Mouse (Mus musculus): ENCODE results near the gene Bola3.
"Not testable (repeated sequence)": the region's sequence is repeated elsewhere in the genome, so short reads cannot be mapped to it uniquely, and the experiment has no call there.

Gene Bola3

DNA sequence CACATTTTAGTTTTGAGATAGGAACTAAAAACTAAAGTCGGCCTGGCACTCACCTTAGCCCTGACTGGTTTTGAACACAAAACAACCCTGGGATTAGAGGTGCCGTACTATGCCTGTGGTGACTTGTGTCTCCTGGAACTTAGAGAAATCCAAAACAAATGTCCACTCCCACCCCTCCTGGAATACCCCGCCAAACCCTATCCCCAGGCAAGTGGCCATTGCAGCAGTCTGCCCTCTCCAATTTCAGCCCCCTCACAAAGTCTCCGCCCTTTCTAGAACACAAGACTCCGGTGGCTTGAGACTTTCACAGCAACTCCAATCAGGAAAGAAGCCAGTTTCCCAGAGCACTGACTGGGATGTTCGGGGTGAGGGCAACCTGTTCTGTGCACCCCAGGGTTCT, at the start of gene Bola3:
Gene Bola3 (plus strand): TSS at position 275 of the 400 bp plus-strand sequence.
- DNase-seq, result no peak

DNA sequence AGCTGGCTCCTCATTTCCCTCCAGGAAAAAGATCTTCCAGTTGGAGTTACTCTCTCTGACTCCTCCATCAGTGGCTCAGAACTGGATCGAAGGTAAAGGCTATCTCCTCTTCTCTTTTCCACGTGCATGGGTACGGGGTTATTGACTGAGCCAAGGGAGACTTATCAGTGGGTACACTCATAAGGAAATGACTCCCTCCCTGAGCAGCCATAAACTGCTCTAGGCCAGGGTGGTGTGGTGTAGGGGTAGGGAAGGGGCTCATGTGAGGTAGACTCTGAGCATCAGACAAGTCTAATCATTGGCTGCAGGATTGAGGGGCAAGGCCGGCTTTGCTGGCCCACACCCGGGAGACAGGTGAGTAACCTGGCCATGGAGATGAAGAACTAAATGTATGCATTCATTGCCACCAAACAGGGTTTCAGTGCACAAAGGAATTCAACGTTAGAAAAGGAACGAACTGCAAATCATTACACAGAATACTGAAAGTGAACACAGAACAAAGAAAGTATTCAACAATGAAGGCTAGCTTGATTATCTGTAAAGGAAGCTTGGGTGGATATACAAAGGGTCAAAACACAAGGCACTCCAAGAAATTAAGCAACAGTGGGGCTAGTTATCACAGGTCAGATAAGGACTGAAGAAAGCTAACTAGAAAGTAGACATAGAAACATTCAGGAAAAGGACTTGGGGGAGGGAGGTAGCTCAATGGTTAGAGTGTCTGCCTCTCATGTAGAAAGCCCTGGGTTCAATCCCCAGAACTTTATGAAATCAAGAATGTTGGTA, 48.3 kb upstream of the Bola3 start:
- no peak for DNase-seq

DNA sequence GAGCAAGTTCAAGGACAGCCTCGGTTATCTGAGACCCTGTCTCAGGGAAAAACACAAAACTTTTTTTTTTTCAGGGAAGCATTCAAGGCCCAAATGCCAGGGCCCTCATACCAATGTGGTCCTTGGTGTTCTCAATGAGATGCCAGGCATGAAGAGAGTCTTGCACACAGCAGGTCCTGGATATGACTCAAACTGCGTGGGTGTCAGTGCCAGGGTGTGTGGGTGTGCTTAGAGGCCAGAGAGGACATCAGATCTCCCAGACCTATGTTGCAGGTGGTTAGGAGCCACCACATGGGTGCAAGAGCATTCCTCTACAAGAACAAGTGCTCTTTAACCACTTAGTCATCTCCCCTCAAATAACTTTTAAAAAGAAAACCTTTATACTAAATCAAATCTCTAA, 47.7 kb upstream of the Bola3 start:
- DNase-seq, result no peak

DNA sequence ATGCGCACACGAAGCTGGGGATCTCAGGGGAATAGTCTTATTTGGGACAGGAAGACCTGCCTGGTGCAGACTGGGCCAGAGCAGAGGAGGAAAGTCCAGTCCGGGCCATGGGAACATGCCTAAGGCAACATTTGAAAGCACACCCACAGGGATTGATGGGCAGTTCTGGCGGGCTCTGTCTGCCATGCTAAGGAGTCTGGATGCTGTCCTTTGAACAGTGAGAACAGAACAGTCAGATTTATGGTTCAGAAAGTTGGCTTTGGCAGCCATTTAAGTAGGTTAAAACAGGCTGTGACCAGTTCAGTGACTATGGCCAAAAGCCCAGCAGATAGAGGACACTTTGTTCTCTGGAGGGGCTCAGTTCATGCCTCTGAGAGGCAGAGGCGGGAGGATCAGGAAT, 46.7 kb upstream of the Bola3 start:
- peak; percentile 15 for DNase-seq

DNA sequence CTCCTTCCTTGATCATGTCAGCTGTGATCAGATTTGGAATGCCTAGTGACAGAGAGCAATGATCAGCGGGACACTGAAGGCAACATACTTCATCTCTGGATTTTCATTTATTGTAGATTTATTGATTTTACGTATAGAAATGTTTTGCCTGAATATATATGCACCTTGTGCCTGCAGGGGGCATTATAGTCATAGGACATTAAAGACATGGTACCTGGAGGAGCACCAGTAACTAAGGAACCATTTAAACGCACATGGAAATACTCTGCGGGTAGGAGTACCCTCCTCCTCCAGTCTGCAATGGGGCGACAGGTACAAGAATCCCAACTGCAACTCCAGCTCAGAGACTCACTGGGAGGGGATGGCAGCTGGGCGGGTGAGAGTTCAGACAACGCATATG, 39.9 kb upstream of the Bola3 start:
- DNase-seq, result no peak

DNA sequence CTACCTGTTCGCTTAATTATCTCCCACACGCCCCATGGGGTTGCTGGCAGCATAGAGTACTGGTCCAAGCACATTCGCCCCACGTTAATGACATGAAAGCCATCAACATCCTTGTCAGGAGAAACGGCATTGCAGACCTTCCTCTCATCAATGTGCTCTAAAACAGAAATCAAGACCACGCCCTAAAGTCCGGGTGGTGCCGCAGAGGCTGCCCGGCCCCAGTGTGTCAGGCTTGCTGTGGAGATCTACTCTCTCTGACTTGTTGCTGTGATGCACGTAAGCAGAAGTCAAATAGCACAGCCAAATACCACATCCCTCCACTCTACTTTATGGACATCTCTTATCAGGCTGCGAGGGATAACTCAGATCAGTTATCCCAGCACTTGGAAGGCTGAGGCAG, 37.7 kb upstream of the Bola3 start:
- no peak for DNase-seq

DNA sequence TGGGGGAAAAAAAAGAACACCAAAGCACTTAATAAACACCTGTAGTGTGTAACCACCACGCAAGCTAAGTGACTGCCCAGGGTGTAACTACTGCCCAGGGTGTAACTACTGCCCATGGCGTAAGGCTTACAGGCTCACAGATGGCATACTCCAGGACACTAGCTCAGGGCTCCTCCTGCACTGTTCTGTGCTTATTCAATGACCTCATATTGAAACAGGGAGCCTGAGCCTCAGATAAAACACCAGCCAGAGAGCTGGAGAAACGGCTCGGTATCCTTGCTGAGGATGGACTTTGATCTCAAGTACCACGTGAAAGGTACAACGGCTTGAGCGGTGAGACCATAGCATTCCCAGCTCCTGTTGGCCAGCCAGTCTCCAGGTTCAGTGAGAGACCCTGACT, 36.9 kb upstream of the Bola3 start:
- peak; percentile 20 for DNase-seq

DNA sequence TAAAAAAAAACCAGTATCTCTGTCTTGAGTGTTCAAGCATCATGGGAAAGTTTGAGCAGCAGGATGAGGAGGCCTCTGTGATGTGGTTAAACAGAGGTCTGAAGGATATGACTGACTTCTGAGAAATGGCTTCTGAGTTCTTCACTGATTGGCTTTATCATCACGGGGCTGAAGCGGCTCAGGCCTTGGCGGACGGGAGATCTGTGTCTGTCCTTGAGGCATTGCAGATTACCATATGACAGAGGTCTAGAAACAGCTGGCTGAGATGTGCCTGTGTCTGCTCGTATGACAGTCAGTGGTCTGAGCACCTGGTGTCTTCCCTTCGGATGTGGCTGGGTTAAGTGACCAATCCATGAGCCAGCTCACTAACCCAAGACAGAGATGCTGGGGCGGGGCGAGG, 36.4 kb upstream of the Bola3 start:
- DNase-seq, result no peak

DNA sequence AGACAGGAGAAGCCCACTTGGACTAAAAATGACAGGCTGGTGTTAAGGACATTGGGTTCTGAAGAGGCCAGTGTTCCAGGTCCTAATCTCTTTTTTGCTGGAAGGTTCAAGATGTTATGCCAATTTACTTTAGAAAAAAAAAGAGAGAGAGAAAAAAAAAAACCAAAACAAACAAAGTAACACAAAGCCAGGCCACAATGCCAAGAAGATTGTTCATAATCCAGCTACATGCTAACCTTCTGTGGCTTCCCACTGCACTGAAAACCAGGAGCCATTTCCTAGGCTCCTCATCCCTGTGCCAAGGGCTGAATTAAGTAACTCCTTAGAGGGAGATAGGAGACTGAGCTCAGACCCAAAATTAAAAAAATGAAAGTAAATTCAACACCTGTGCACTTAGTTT, 33.7 kb upstream of the Bola3 start:
- DNase-seq, result no peak

DNA sequence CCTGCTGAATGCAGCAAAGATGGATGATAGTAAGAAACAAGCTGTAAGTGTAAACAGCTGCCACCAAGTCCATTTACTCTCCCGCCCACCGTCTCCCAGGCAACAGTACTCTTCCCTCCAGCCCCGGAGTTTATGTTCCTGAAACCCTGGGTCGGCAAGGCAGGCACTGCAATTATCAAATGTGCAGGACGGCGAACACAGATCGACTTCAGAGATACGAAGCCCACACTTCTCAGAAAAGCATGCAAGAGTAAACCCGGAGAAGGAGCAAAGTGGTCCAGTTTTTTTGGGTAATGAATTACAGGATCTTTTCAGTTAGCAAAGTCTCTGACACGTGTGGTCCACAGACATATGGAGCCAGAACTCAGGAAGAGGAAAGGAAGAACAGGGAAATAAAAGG, 32.9 kb upstream of the Bola3 start:
- DNase-seq, result no peak

DNA sequence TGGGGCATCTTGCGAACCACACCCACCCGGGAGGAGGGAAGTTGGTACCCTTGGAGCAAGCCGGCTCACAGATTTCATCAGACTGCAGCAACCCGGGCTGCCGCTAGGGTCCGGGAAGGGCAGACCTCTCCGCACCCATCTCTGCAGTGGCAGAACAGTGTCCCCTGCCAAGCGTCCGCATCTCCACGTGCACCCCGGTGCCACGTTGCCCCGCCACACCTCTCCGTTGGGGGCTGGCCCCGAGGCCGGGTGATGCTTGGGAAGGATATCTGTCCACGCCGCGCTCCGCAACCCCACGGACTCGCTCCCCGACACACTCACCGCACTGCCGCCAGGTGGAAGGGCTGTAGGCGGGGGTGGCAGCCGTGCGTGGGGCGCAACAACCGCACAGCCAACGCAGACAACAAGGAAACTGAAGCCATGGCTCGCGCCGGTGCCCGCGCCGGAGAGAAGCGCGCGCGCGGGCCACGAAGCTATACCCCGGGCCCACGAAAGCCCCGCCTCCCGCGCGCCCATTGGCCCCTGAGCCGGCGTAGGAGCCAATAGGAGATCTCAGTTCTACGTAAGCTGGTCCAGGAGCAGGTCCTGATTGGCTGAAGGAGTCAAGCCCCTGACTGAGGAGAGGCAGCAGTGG, 31.7 kb upstream of the Bola3 start:
- DNase-seq, result peak; percentile 90

DNA sequence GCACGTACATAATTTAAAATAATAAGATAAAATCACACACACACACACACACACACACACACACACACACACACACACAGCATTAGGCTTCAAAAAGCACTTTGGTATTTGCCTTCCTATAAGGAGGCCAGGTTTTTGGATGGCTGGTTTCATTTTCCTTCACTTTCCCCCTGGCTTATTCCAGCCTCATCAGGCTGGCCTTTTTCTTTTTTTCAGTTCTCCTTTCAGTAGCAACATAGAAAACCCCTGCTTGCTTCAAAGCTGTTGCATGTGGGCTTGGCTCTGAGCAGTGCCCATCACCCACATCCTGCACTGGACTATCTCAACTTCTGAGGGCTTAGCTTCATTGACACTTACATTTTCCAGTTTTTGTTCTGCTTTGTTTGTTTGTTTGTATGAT, 27.0 kb upstream of the Bola3 start:
- DNase-seq, result no peak

DNA sequence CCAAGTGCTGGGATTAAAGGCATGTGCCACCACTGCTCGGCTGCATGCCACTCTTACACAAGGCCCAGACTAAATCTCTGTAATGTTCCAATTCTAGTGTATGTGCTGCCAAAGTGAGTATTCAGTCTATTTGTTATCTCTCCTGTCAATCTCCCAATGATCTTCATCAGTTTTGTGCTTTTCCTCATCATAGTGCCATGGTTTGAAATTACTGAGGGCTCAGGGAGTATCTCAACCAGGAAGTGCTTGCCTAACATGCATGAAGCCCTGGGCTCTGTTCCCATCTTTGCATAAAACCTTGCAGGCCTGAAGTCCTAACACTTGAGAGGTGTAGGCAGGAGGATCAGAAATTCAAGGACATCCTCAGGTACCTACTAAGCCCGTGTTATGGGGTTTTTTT, 26.2 kb upstream of the Bola3 start:
- DNase-seq, result no peak

DNA sequence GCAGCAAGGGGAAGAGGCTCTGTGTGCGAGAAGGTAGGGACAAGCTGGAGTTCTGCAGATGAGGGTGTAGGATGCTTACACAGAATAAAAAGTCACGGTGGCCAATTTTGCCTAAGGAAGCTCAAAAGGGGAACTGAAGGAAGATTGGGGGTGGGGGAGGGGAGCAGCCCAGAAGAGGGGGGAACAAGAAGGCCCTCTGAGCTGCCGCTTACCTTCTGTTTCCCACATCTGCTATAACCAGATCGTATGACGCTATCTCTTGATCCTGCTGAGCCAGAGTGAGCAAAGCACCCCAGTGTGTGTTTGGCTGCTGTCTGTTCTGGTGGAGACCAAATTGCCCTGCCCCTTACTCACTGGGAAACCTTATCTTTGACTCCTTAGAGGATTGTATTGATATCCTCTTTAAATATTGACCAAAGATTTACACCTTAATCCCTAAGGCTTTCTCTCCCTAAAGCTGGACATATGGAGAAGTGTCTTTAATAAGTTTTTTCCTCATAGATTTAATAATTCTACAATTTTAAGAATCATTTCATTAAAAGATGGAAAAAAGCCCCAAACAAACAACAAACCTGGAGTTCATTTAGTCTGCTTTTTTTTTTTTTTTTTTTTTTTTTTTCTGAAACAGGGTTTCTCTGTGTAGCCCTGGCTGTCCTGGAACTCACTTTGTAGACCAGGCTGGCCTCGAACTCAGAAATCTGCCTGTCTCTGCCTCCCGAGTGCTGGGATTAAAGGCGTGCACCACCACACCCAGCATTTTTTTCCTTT, 25.1 kb upstream of the Bola3 start:
- DNase-seq, result no peak

DNA sequence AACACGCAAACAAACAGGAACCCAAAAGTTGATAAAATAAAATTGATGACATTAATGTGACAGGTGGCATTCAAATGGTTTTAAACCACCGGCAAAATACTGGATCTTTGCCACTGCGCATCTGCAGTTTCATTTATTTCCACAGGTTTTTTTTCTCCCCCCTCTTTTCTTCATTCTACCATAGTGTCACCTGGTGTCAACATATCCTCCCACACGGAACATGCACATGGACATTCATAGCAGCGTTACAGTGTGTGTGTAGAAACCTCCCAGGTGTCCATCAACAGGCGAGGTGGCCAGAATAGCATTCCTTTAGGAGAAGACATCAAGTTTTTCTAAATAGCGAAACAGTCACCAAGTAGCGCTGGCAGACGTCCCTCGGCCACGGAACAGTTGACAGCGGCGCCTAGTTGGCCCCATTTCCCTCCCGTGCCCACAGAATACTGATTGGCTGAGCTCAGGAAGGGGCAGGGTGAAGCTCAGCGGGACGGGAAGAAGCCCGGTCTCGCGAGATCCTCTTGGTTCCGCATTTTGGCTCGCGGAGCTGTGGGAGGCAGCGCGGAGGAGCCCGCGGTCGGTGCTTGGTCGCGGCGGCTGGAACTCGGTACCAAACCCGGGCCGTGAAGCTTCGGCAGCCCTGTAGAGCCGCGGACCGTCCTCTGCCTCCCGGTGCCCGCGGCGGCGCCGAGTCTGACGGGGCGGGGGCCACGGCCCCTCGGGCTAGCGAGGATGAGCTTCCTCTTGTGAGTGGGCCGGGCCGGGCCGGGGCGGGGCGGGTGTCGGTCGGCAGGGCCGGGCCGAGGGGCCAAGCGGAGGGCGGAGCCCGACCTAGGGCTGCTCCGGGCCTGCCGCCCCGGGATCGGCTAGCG, 23.2 kb upstream of the Bola3 start, which contains the start of the genes Mthfd2 and Mob1a:
Gene Mthfd2 (minus strand): TSS at position 384 of the 869 bp plus-strand sequence.
Gene Mob1a (plus strand): TSS at position 492 of the 869 bp plus-strand sequence.
- DNase-seq, result peak; percentile 96

DNA sequence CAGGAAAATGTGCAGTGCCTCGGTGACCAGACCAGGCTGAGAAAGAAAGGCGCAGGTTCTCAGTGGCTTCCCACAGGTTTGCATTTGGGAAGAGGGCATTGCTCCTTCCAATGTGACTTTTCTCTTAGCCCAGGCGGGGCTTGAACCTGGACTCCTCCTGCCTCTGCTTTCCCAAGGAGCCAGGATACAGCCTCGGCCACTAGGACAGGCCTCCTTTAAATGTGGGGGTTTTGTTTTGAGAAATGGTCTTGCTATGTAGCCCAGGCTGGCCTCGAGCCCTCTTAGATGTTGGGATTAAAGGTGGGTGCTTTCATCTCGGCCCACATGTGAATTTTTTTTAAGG, 22.6 kb upstream of the Bola3 start:
- DNase-seq, result no peak

DNA sequence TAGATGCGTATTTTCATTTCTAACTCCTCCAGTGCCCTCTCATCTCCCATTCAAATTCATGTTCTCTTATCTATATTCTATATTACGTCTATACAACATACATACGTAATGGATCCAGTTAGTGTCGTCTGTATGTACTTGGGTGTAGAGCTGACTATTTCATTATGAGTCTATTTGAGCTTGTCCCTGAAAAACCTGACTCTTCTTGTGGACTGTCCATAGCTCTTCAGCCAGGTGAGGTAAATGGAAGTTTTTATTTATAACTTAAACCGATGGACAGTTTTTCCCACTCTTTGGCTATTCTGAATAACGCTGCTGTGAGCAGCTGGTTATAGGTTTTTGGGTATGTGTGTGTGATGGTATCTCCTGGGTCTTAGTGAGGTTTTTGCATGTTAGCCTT, 22.2 kb upstream of the Bola3 start:
- no peak for DNase-seq

DNA sequence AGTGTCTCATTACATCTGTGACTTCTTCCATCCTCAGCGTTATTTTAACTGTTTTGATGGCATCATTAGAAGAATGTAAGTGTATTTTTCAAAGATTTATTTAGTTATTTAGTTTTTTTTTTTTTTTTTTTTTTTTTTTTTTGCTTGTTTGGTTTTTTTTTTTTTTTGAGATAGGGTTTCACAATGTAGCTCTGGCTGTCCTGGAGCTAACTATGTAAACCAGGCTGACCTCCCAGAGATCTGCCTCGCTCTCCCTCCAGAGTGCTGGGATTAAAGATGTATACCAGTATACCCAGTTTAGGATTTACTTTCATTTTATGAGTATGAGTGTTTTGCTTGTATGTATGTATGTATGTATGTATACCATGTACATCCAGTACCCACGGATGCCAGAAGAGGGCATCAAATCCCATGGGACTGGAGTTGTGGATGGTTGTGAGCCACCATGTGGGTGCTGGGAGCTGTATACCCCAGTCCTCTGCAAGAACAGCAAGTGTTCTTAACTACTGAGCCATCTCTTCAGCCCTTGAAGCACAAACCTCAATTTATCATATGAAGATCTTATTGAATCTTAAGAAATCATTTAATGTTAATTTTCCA, 21.3 kb upstream of the Bola3 start:
- DNase-seq, result no peak

DNA sequence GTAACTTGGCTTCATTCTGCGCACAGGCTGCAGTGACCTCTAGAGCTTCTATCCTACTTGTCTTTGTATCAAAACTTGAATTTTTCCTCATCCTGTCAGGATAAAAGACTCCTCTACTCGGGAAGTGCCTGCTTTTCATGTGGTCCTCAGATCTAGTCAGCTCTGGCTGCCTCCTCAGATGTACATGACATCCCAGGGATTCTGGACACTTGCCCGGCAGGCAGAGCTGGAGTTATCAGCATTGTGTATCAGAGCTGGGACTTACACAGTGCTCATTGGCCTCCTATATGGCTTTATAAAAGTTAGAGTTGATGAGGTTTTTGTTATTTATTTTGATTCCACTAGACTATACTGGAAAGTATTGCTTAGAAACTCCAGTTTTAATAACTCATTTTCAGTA, 7.6 kb upstream of the Bola3 start:
- DNase-seq, result no peak

DNA sequence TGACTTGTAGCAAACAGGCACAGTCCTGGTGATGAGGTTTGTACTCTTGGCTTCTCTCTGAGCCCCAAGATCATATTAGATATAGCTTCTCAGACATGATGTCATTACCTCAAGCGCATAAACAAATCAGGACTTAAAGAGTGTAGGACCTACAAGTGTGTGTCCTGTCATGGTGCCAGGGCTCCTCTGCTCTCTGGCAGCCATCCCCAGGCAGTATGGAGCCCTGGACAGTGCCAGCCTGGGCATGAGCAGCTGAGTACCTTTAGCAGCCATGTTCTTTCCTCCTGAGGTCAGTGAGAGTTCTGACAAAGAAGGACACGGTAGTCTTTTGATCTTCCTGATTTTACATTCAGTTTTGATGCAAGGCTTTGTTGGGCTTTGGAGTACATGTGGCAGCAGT, 6.0 kb upstream of the Bola3 start:
- no peak for DNase-seq

DNA sequence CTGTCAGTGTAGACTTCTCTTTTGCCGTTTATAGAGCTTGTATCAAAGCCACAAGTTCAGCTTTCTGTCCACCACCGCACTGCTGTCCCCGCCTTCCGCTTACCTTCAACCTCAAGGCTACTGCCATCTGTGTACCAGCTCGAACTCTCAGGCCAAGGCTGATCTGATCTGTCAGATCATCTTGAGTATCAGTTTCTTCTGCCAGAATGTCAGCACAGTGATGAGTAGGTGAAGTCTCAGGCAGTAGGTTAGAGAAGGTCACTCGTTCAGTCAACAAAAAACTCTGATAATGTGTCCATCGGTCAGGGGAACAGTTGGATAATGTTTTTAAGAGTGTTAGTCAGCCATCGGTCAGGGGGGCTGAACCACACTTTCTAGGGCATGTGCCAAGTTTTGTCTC, 3.7 kb upstream of the Bola3 start:
- not testable (repeated sequence) for DNase-seq

DNA sequence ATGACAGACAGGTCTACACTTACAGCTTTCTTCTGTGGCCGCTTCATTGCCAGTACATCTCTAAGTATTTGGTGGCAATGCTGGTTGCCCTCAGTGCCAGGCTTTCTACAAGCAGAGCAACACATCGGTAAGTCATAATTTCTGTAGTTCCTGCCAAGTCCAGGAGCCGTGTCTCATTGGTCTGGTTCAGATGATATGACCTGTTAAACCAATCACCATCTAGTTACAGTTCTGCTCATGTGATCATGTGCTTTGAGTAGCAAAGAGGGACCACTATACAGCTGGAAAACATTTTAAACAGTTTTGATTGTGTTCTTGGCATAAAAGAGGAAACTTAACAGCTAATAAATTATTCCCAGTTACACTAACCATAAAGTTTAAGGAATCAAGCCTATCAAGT, 1.0 kb upstream of the Bola3 start:
- DNase-seq, result no peak

All from kidney, adult 11 months (tissue).